Mouse (Mus musculus): Measurements from ENCODE around the gene Prpf38b. TPM values are rescaled to one million over a fixed set of nuclear protein-coding genes. Genes with fewer than 3 reads are reported as not detected.

Gene Prpf38b
- polyA plus RNA-seq (2012; fragmentation: generic; extraction: Trizol), result 19.0 TPM

GRCm38 (mm10) chr3:108911548-108912413 lies at the start of gene Prpf38b:
TSS of gene Prpf38b (minus strand) at chr3:108911727.
- Histone ChIP-seq H3K4me3 (peak within 1 kb of the TSS; percentile 99), H3K4me2 (ENCODE audit: low read depth) (peak within 1 kb of the TSS; percentile 93), H3K27me3 (ENCODE audit: control insufficient read depth, insufficient read depth, insufficient read length) (no peaks in the 10 kb centered on the region), H3K36me3 (ENCODE audit: control insufficient read depth, insufficient read depth) (peaks cover 19% of the 10 kb centered on the region), H3ac (ENCODE audit: control insufficient read depth, insufficient read length) (peak within 1 kb of the TSS; percentile 98), H3K79me2 (ENCODE audit: control insufficient read depth, insufficient read depth) (peaks cover 47% of the 10 kb centered on the region)
- TF ChIP-seq MYOG (IDR thresholded peaks at IDR 0.05; ENCODE audit: control insufficient read depth in 1 of 3, insufficient read depth in 1 of 3, insufficient read length in 2 of 3, low read depth in 2 of 3) (no peak), MYOD1 (IDR thresholded peaks at IDR 0.05; ENCODE audit: control insufficient read depth in 1 of 3, insufficient read length in 2 of 3, low read depth in 2 of 3) (no peak), SRF (IDR thresholded peaks at IDR 0.05; ENCODE audit: control insufficient read depth, insufficient read length, low read depth) (peak; percentile 10), REST (IDR thresholded peaks at IDR 0.05; ENCODE audit: insufficient read depth, insufficient read length) (no peak), E2F4 (IDR thresholded peaks at IDR 0.05; ENCODE audit: insufficient read depth) (no peak), TCF3 (IDR thresholded peaks at IDR 0.05; ENCODE audit: insufficient read length, low read depth) (no peak), TCF12 (IDR thresholded peaks at IDR 0.05; ENCODE audit: insufficient read depth, poor library complexity, severe bottlenecking) (no peak), USF1 (IDR thresholded peaks at IDR 0.05; ENCODE audit: low read depth) (no peak), MAX (IDR thresholded peaks at IDR 0.05; ENCODE audit: low read depth) (no peak), POLR2A (IDR thresholded peaks at IDR 0.05; ENCODE audit: insufficient read length, low read depth) (peak; percentile 86), CEBPB (IDR thresholded peaks at IDR 0.05; ENCODE audit: insufficient read depth, poor library complexity, severe bottlenecking) (no peak), POLR2AphosphoS2 (IDR thresholded peaks at IDR 0.05; ENCODE audit: insufficient read length, low read depth) (peak; percentile 90)

- TF ChIP-seq REST (IDR thresholded peaks at IDR 0.05; ENCODE audit: insufficient read depth, insufficient read length) (no peak), MAX (IDR thresholded peaks at IDR 0.05; ENCODE audit: low read depth) (no peak), POLR2A (IDR thresholded peaks at IDR 0.05; ENCODE audit: insufficient read length, low read depth) (no peak), TCF12 (IDR thresholded peaks at IDR 0.05; ENCODE audit: insufficient read depth, poor library complexity, severe bottlenecking) (no peak), TCF3 (IDR thresholded peaks at IDR 0.05; ENCODE audit: insufficient read length, low read depth) (no peak), MYOG (IDR thresholded peaks at IDR 0.05; ENCODE audit: control insufficient read depth in 1 of 3, insufficient read depth in 1 of 3, insufficient read length in 2 of 3, low read depth in 2 of 3) (no peak), SRF (IDR thresholded peaks at IDR 0.05; ENCODE audit: control insufficient read depth, insufficient read length, low read depth) (no peak), MYOD1 (IDR thresholded peaks at IDR 0.05; ENCODE audit: control insufficient read depth in 1 of 3, insufficient read length in 2 of 3, low read depth in 2 of 3) (no peak), POLR2AphosphoS2 (IDR thresholded peaks at IDR 0.05; ENCODE audit: insufficient read length, low read depth) (no peak), CEBPB (IDR thresholded peaks at IDR 0.05; ENCODE audit: insufficient read depth, poor library complexity, severe bottlenecking) (no peak), USF1 (IDR thresholded peaks at IDR 0.05; ENCODE audit: low read depth) (no peak), E2F4 (IDR thresholded peaks at IDR 0.05; ENCODE audit: insufficient read depth) (no peak)
- no peaks in the 10 kb centered on the region for H3K36me3 ChIP-seq (ENCODE audit: control insufficient read depth, insufficient read depth)
- no peaks in the 10 kb centered on the region for H3K79me2 ChIP-seq (ENCODE audit: control insufficient read depth, insufficient read depth)
- no peak overlapping the region for H3ac ChIP-seq (ENCODE audit: control insufficient read depth, insufficient read length)
- no peak overlapping the region for H3K4me3 ChIP-seq
- H3K4me2 ChIP-seq (ENCODE audit: low read depth), result no peak overlapping the region
- H3K27me3 ChIP-seq (ENCODE audit: control insufficient read depth, insufficient read depth, insufficient read length), result no peaks in the 10 kb centered on the region
These were observed 49.7 kb upstream of the Prpf38b start for GRCm38 (mm10) chr3:108961226-108961625.

GRCm38 (mm10) chr3:108959680-108960295 lies 48.3 kb upstream of the Prpf38b start:
- TF ChIP-seq TCF12 (IDR thresholded peaks at IDR 0.05; ENCODE audit: insufficient read depth, poor library complexity, severe bottlenecking) (no peak), CEBPB (IDR thresholded peaks at IDR 0.05; ENCODE audit: insufficient read depth, poor library complexity, severe bottlenecking) (no peak), MYOD1 (IDR thresholded peaks at IDR 0.05; ENCODE audit: control insufficient read depth in 1 of 3, insufficient read length in 2 of 3, low read depth in 2 of 3) (no peak), MYOG (IDR thresholded peaks at IDR 0.05; ENCODE audit: control insufficient read depth in 1 of 3, insufficient read depth in 1 of 3, insufficient read length in 2 of 3, low read depth in 2 of 3) (no peak), SRF (IDR thresholded peaks at IDR 0.05; ENCODE audit: control insufficient read depth, insufficient read length, low read depth) (no peak), MAX (IDR thresholded peaks at IDR 0.05; ENCODE audit: low read depth) (no peak), REST (IDR thresholded peaks at IDR 0.05; ENCODE audit: insufficient read depth, insufficient read length) (no peak), E2F4 (IDR thresholded peaks at IDR 0.05; ENCODE audit: insufficient read depth) (no peak), POLR2AphosphoS2 (IDR thresholded peaks at IDR 0.05; ENCODE audit: insufficient read length, low read depth) (no peak), TCF3 (IDR thresholded peaks at IDR 0.05; ENCODE audit: insufficient read length, low read depth) (no peak), USF1 (IDR thresholded peaks at IDR 0.05; ENCODE audit: low read depth) (no peak), POLR2A (IDR thresholded peaks at IDR 0.05; ENCODE audit: insufficient read length, low read depth) (no peak)
- no peaks in the 10 kb centered on the region for H3K79me2 ChIP-seq (ENCODE audit: control insufficient read depth, insufficient read depth)
- no peak overlapping the region for H3K4me2 ChIP-seq (ENCODE audit: low read depth)
- no peak overlapping the region for H3ac ChIP-seq (ENCODE audit: control insufficient read depth, insufficient read length)
- H3K36me3 ChIP-seq (ENCODE audit: control insufficient read depth, insufficient read depth), result no peaks in the 10 kb centered on the region
- H3K27me3 ChIP-seq (ENCODE audit: control insufficient read depth, insufficient read depth, insufficient read length), result no peaks in the 10 kb centered on the region
- no peak overlapping the region for H3K4me3 ChIP-seq

- Histone ChIP-seq H3K79me2 (ENCODE audit: control insufficient read depth, insufficient read depth) (no peaks in the 10 kb centered on the region), H3ac (ENCODE audit: control insufficient read depth, insufficient read length) (no peak overlapping the region), H3K27me3 (ENCODE audit: control insufficient read depth, insufficient read depth, insufficient read length) (no peaks in the 10 kb centered on the region), H3K4me2 (ENCODE audit: low read depth) (no peak overlapping the region), H3K4me3 (no peak overlapping the region), H3K36me3 (ENCODE audit: control insufficient read depth, insufficient read depth) (no peaks in the 10 kb centered on the region)
- no peak for TF ChIP-seq E2F4 (IDR thresholded peaks at IDR 0.05; ENCODE audit: insufficient read depth)
- no peak for TF ChIP-seq TCF3 (IDR thresholded peaks at IDR 0.05; ENCODE audit: insufficient read length, low read depth)
- TF ChIP-seq MAX (IDR thresholded peaks at IDR 0.05; ENCODE audit: low read depth), result no peak
These were observed 46.4 kb upstream of the Prpf38b start for GRCm38 (mm10) chr3:108957976-108958375.

All from myocyte (in vitro differentiated cells).